Mouse (Mus musculus): ENCODE measurements at regions not wholly inside any gene's neighbourhood (a gene's known extent, or its start where the extent isn't known, plus 50 kb on each side); places are given as distances from the start of the nearest gene placed in this dataset.

DNA sequence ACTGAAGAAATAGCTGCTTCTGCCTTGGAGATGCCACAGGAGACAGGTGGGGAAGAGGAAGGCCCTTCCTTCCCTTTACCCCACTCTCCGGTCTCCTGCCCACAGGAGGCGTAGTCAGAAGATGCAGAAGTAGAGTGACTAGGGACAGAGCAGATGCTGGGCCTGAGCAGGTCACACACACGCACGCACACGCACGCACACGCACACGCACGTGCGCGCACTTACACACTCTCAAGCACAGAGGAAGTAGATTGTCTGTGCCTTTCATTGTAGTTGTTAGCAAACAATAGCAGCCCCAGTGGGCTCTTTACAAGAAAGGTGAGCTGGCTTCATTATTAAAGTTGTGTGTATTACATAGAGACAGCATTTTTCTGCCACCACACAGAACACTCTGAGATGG is 144.3 kb upstream of the Car8 start:
- TF ChIP-seq CTCF (IDR thresholded peaks at IDR 0.05) (no peak), EP300 (IDR thresholded peaks at IDR 0.05) (no peak)
